Mouse (Mus musculus) macrophage (primary cell): ENCODE results near the gene C1qtnf9. TPM values are rescaled to one million over a fixed set of nuclear protein-coding genes. Genes with fewer than 3 reads are reported as not detected.

Experiments
- H3K27ac ChIP-seq: fragments of 350-480 bp; formaldehyde crosslinking; 2 replicates; pipeline ENCODE4 v1.9.0; 2021
- H3K36me3 ChIP-seq: fragments of 350-480 bp; formaldehyde crosslinking; 2 replicates; pipeline ENCODE4 v1.9.0; 2021; ENCODE audit errors: inconsistent target
- H3K4me3 ChIP-seq: fragments of 350-480 bp; formaldehyde crosslinking; 2 replicates; pipeline ENCODE4 v1.9.0; 2021; ENCODE audit errors: inconsistent target
- H3K79me2 ChIP-seq: fragments of 350-480 bp; formaldehyde crosslinking; 2 replicates; pipeline ENCODE4 v1.9.0; 2021; ENCODE audit errors: inconsistent target
- WGBS: methylation state at CpG from one replicate; pipeline ENCODE4 v1.1.7; 2026; ENCODE audit warnings: inconsistent platforms; ENCODE audit not compliant: missing documents; 5-methylcytosine and 5-hydroxymethylcytosine counted together
- polyA plus RNA-seq: library from polyadenylated mRNA; stranded (reverse); fragments of 250-400 nt; gene quantifications from 3 replicates; pipeline ENCODE4 v1.2.4, GENCODE M21; 2018; ENCODE audit warnings: inconsistent platforms

C1qtnf9 gene
- polyA plus RNA-seq, 1 experiment from 2014 or later = not detected

DNA sequence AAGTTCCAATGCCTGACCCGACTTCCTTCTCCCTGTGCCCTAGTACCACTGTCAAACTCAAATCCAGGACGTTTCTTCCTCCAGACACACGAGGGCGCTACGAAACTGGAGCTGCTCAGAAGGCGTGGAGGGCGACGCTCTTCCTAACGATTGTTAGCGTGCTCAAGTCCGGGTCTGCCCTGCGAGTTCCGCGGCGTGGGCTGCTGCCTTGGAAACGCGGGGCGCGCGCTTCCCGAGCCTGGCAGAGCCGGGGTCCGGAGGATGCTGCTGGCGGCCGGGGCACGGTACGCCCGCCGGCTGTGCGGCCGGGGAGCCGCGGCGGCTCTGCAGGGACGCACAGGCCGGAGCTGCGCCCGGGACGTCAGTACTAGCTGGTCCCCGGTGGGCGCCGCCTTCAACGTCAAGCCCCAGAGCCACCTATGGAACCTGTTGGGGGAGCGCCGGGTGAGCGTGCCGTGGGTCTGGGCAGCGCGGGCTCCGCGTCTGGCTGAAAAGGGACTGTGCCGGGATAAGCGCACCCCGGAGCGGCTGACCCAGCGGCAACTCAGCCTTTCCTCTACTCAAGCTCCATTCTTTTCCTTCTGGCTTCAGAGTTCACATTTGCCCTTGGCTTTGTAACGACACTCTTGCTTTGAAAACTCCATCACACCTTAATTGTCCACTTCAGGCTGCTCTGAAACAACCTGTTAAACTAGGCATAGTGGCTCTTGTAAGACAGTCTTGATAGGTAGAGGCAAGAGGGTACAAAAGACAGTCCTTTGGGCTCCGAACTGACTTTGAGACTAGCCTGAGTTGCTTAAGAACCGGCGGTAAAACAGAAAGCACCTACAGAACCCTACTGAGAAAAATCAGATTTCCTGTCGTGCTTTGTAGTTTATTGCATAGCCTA, 16.7 kb downstream of the C1qtnf9 start, which contains the start of gene Mipep:
Gene Mipep (plus strand): TSS at position 147 of the 889 bp plus-strand sequence.
- H3K4me3 ChIP-seq = peak within 1 kb of the TSS; percentile 52
- WGBS = under 1% methylated on average over 60 of the region's 61 CpGs
- no peaks in the 10 kb centered on the region for H3K36me3 ChIP-seq
- H3K27ac ChIP-seq = no peak within 1 kb of the TSS
- H3K79me2 ChIP-seq = no peaks in the 10 kb centered on the region

- Histone ChIP-seq H3K36me3 (no peaks in the 10 kb centered on the region), H3K79me2 (no peaks in the 10 kb centered on the region), H3K4me3 (no peak overlapping the region), H3K27ac (no peak overlapping the region)
- WGBS = 60% methylated on average over 3 of the region's 3 CpGs
Observed at GRCm38 (mm10) chr14:60790103-60790502, 22.2 kb downstream of the C1qtnf9 start.

DNA sequence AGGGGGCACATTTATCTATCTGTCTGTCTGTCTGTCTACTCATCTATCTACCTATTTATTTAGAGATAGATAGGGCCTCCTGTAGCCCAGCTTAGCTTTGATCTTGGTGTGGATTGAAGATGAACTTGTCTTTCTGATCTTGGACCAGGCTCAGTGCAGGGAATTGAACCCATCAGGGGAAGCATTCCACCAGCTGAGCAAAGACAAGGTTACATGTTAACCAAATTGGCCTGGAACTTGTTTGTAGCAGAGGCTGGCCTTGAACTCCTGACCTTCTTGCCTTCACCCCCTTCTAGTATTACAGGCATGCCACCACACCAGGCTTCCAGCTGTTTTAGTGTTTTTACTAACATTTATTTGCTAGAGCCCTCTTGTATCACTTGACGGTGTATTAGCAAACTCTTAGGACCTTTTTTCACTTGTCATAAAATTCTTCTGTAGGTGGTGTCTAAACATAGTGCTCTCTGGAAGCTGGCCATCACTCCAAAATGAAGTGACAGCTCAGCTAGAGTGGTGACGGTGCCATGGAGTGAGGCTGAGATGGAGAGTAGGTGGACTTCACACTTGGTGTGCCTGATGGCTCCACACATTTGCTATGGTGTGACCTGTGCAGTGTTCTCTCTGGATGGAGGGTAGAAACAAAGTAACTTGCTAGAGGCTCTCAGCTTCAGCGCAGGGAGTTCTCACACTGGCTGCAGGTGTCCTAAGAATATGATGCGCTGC, 28.8 kb downstream of the C1qtnf9 start:
- H3K27ac ChIP-seq = no peak overlapping the region
- no peak overlapping the region for H3K4me3 ChIP-seq
- WGBS = 97% methylated on average over 4 of the region's 4 CpGs
- H3K36me3 ChIP-seq = no peaks in the 10 kb centered on the region
- no peaks in the 10 kb centered on the region for H3K79me2 ChIP-seq

DNA sequence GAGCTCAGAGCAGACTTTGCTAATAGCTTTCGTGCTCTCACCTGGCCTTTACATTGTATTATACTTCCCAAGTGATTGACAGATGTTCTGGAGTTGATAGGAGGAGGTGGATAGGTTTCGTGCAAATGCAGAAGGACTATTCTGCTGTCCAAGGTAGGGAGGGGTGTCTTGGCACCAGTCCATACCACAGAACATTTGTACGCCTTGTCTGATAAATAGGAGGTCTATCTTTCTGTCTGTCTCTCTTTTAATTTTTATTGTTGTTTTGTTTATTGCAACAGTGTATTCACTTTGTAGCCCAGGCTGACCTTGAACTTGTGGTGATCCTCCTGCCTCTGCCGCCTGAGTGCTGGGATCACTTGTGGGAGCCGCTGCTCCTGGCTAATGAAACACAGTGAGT, 29.7 kb downstream of the C1qtnf9 start:
- H3K36me3 ChIP-seq = no peaks in the 10 kb centered on the region
- 96% methylated on average over 5 of the region's 5 CpGs for WGBS
- H3K27ac ChIP-seq = no peak overlapping the region
- H3K4me3 ChIP-seq = no peak overlapping the region
- H3K79me2 ChIP-seq = no peaks in the 10 kb centered on the region

- 87% methylated on average over 4 of the region's 4 CpGs for WGBS
- Histone ChIP-seq H3K27ac (no peak overlapping the region), H3K36me3 (no peaks in the 10 kb centered on the region)
Observed at GRCm38 (mm10) chr14:60798721-60799120, 30.8 kb downstream of the C1qtnf9 start.

GRCm38 (mm10) chr14:60799762-60800728, 32.1 kb downstream of the C1qtnf9 start:
- no peak overlapping the region for H3K4me3 ChIP-seq
- no peak overlapping the region for H3K27ac ChIP-seq
- WGBS = 57% methylated on average over 9 of the region's 9 CpGs
- H3K79me2 ChIP-seq = no peaks in the 10 kb centered on the region
- H3K36me3 ChIP-seq = no peaks in the 10 kb centered on the region

More at GRCm38 (mm10) chr14:60798721-60799120, 30.8 kb downstream of the C1qtnf9 start:
- Histone ChIP-seq H3K79me2 (no peaks in the 10 kb centered on the region), H3K4me3 (no peak overlapping the region)

GRCm38 (mm10) chr14:60802026-60802425, 34.1 kb downstream of the C1qtnf9 start:
- Histone ChIP-seq H3K36me3 (no peaks in the 10 kb centered on the region), H3K79me2 (no peaks in the 10 kb centered on the region), H3K4me3 (no peak overlapping the region), H3K27ac (no peak overlapping the region)
- WGBS = 97% methylated on average over 13 of the region's 13 CpGs

DNA sequence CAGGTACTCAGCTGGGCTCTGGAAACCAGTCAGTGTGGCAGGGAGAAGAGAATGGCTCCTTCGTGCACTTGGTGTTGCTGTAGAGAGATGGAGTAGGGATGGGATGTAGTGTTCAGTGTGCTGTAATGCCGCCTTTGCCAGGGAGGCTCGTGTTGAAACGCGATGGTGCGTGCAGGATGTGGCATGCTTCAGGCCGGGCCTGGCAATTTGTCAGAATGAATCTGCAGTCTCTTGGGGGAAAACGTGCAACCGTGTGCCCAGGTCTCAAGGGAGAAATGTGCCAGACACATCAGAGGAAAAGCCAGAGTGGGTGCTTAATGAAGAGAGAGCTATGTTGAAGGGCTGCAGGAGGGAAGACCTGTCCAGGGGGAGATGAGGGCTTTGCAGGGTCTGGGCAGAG, 37.0 kb downstream of the C1qtnf9 start:
- Histone ChIP-seq H3K27ac (no peak overlapping the region), H3K36me3 (no peaks in the 10 kb centered on the region), H3K4me3 (no peak overlapping the region), H3K79me2 (no peaks in the 10 kb centered on the region)
- WGBS = 75% methylated on average over 9 of the region's 9 CpGs

GRCm38 (mm10) chr14:60805871-60806270, 37.9 kb downstream of the C1qtnf9 start:
- no peak overlapping the region for H3K4me3 ChIP-seq
- H3K79me2 ChIP-seq = no peaks in the 10 kb centered on the region
- WGBS = 69% methylated on average over 1 of the region's 1 CpGs
- no peak overlapping the region for H3K27ac ChIP-seq
- H3K36me3 ChIP-seq = no peaks in the 10 kb centered on the region

DNA sequence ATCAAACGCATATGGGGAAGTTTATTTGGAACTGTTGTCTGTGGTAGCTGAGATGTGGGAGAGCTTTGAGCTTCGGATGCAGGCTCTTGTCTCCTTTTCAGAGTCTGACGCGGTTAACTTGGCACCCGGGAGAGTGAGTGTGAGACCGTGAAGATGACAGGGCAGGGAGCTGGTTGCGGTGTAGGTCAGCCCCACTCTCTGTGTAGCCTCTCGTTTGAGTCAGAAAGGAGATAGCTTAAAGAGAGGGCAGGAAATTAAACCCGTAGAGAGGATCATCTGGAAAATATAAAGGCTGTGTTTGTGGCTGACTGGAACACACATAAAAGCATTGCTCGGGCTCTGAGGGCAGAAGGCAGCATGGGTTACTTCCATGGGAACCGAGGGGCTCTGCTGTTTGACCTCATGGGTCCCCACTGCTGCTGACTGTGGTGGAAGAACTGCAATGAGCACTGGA, 39.0 kb downstream of the C1qtnf9 start:
- WGBS = 94% methylated on average over 11 of the region's 11 CpGs
- Histone ChIP-seq H3K79me2 (no peaks in the 10 kb centered on the region), H3K27ac (no peak overlapping the region), H3K4me3 (no peak overlapping the region), H3K36me3 (no peaks in the 10 kb centered on the region)

GRCm38 (mm10) chr14:60809881-60810280, 41.9 kb downstream of the C1qtnf9 start:
- no peak overlapping the region for H3K27ac ChIP-seq
- H3K36me3 ChIP-seq = no peaks in the 10 kb centered on the region
- no peak overlapping the region for H3K4me3 ChIP-seq
- no peaks in the 10 kb centered on the region for H3K79me2 ChIP-seq
- WGBS = 96% methylated on average over 8 of the region's 8 CpGs

- Histone ChIP-seq H3K27ac (no peak overlapping the region), H3K4me3 (no peak overlapping the region), H3K79me2 (no peaks in the 10 kb centered on the region), H3K36me3 (no peaks in the 10 kb centered on the region)
- 97% methylated on average over 4 of the region's 4 CpGs for WGBS
Observed at GRCm38 (mm10) chr14:60811547-60811946, 43.6 kb downstream of the C1qtnf9 start.

GRCm38 (mm10) chr14:60815098-60815497, 47.2 kb downstream of the C1qtnf9 start:
- Histone ChIP-seq H3K36me3 (no peaks in the 10 kb centered on the region), H3K79me2 (no peaks in the 10 kb centered on the region), H3K27ac (no peak overlapping the region), H3K4me3 (no peak overlapping the region)
- 99% methylated on average over 5 of the region's 5 CpGs for WGBS

- Histone ChIP-seq H3K27ac (no peak overlapping the region), H3K4me3 (no peak overlapping the region), H3K36me3 (no peaks in the 10 kb centered on the region), H3K79me2 (no peaks in the 10 kb centered on the region)
- WGBS = 79% methylated on average over 5 of the region's 5 CpGs
Observed at GRCm38 (mm10) chr14:60818045-60818444, 50.1 kb downstream of the C1qtnf9 start.
